Mouse (Mus musculus) A20 (cell line): ENCODE data around the gene Bri3bp.
"Not testable (repeated sequence)": the region's sequence is repeated elsewhere in the genome, so short reads cannot be mapped to it uniquely, and the experiment has no call there.

Experiments used
- DNase-seq: peaks from one replicate; pipeline ENCODE4 v3.0.0-alpha.2; 2011; ENCODE audit warnings: low read depth, low spot score

The Bri3bp gene

DNA sequence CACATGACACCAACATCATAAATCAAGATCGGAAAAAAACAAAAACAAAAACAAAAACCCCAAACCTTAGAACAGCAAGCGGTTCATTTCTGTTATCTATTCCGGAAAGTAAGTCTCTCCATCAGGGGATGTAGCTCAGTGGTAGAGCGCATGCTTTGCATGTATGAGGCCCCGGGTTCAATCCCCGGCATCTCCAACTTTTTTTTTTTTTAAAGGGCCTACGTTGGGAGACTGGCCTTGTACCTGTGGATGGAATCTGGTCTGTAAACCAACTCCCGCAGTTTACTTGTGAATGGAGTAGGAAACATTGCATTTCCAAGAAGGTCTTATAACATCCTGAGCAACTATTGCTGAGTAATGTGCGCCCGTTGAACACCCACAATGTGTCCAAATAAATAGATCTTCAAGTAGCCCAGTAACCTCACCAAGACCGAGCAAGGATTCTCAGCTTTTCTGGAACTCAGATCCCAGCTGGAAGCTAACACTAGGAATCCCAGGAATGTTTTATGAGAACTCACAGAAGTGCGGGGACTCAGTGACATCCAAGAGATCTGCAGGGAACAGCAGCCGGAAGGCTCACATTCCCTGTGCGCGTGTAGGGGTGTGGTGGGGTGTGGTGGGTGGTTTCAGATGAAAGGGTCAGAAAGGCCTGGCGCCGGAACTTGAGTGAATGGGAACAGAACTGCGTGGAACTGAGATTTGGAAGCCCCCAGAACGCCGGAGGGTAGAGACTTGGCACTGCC, 31.8 kb upstream of the Bri3bp start:
- DNase-seq: peak; percentile 78

DNA sequence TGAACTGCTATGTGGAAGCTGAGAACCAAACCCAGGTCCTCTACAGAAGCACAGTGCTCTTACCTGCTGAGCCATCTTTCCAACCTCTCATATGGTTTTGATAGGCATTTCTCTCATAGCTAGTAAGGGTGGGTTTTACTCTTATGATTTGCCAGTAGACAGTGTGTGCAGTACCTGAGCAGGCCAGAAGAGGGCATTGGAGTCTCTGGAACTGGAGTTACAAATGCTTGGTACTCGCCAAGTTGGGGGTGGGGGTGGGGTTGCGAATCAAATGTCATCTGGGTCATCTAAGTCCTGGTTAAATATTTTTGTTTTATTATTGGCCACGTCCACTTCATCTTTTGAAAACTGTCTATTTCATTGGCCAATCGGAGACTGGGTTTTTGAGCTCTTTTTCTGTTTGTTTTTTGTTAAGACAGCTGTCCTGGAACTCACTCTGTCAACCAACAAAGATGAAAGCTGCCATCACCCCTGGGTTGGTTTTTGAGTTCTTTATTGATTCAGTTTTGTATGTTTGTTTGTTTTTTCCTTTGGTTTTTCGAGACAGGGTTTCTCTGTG, 29.3 kb upstream of the Bri3bp start:
- DNase-seq: peak; percentile 83

DNA sequence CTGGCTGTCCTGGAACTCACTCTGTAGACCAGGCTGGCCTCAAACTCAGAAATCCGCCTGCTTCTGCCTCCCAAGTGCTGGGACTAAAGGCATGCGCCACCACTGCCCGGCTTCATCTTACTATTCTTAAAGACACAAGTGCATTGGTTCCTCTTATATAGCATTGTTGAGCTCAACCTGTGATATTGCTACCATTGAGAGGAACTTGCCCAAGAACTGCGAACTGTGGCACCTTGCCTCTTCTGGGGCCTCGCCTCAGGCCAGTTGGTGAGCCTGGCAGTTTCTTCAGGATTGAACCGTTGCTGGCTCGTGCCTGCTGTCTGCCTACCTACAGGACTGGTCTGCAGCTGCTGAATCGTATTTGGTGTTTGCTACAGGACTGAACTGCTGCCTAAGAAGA, 28.8 kb upstream of the Bri3bp start:
- DNase-seq: not testable (repeated sequence)

DNA sequence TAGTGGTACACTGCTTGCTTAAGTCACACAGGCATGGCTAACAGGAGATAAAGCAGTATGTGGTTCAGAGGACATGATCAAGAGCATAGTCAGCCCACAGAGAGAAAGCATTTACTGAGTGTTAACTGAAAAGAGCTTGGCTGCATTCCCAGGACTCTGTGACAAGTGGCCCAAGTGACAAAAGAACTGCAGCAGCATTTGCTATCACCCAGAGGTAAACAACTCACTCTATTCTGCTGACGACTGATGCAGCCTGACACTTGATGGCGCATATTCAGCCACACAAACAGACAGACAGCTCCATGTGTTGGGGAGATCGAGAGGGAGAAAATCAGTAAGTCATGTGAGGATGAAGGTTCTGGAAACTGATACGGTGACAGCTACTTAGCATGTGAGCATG, 27.6 kb upstream of the Bri3bp start:
- no peak for DNase-seq

DNA sequence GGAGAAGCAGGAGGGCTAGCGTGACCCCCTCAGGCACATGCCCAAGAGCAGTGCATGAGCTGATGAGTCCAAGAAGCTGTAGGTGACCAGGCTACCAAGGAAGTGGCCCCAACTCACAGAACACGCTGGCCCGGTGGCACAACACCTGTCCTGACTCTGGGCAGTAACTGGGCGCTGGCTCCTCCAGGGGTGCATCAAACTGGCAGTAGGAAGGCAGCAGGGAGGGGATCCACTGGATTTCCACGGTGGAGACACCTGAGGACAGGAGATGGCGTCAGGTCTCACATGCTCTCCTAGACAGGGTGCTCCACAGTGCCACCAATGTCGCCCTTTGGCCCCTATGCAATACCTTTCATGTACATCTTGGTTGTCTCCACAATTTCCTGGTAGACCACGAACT, 25.2 kb upstream of the Bri3bp start:
- no peak for DNase-seq

DNA sequence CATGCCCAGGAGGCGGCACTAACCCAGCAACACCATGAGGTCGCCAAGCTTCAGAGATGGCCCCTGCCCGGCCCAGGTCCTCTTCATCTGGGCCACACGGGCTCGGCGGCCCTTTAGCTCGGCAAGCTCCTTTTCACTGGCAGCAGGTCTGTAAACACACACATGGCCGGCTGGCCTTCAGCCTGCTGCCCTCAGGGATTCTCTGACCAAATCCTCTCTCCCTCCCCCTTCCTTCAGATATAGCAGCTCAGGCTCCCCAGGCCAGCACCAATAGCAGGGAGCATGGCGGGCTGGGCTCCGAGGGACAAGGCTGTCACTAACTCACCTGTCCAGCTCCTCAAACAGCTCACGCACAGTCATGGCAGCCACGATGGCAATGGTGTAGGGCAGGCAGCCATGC, 22.7 kb upstream of the Bri3bp start:
- DNase-seq: no peak

DNA sequence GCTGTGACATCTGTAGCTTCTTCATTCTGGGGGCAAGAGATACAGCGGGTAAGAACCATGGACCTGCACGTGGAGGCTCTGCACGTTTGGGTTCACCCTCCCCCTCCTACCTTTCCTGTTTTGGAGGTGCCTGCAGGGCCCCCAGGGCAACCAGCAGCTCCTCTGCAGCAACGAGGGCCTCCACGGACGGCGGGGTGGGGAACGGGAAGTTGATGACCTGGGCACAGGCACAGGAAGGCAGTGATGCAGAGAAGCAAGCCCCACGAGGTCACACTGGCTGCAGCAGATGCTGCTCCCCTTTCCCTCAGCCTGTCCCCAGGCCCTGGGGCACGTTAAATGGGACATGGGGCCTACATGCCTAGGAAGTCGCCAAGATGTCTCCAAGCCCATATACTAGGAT, 22.2 kb upstream of the Bri3bp start:
- no peak for DNase-seq

DNA sequence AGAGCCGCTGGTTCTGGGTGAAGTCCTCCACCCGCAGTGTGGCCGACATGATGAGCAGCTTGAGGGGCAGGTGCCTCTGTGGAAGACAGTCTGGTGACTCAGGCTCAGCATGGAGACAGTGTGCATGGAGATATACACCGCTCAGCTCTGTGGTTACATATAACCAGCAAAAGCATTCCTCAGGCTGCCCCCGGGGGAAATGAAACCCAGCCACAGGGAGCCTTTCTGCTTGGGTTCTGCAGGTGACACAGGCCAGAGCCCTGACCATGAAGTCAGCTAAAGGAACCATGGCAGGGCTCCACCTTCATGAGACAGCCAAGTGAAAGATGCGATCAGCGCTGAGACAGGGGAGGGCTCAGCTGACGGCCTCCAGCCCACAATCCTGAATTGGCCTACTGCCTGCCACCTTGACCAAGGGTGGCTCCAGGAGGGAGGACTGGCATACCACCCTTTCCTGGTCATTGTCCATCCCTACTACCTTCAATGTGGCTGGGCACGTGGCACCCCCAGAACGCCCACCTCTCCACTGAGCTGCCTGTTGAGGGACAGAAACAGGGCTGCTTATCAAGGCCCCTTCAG, 15.6 kb upstream of the Bri3bp start:
- DNase-seq: peak; percentile 57

DNA sequence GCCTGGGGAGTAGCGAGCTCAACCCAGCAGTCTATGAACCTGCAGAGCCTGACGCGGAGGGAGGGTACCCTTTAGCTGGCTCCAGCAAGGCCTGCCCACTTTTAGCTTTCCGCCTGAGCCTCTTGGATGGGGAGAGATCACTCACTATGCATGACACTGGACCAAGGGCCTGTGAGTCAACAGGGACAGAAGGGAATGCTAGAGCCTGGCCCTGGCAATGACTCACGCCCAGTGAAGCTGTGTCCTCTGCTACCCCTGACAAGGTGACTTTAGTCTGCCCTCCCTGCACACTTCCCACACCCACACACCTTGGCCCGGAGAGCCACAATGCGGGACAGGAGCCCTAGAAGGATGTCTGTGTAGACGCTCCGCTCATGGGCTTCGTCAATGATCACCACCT, 15.0 kb upstream of the Bri3bp start:
- DNase-seq: no peak

DNA sequence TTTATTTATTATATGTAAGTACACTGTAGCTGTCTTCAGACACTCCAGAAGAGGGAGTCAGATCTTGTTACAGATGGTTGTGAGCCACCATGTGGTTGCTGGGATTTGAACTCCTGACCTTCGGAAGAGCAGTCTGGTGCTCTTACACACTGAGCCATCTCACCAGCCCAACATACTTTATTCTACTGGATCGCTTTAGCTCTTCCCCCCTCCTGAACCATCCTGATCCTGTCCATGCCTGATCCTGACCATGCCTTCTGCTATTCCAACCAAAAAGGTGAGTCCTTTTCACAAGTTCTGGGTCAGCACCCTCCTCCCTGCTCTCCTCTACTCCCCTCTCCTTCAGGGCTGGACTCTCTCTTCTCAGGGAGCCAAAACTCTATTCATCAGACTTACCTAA, 9.0 kb upstream of the Bri3bp start:
- not testable (repeated sequence) for DNase-seq

DNA sequence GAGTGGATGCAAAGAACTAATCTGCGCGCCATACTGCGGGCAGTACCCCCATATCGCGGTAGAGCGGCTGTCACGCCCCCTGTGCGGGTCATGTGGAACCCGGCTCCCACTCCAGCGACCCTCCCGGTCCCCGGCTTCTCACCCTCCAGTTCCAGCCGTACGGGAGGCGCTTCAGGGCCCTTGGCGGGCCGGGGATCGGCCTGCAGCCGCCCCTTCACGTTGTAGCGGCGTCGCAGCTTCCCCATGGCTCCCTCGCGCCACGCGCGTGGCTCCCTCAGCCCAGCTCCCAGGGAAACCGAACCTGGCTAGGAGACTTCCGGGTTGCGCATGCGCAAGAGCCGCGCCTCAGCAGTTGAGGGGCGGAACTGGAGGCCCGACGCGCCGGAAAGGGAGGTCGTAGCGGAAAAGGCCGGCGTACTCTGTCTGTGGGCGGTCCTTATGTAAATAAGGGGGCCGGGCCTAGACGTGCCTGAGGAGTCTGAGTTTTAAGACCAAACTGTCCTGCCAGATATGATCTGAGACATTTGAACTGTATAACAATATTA, 7.5 kb upstream of the Bri3bp start, which contains the start of gene Dhx37:
TSS of gene Dhx37 (minus strand) at position 329 of the 545 bp plus-strand sequence.
- DNase-seq: peak; percentile 98

DNA sequence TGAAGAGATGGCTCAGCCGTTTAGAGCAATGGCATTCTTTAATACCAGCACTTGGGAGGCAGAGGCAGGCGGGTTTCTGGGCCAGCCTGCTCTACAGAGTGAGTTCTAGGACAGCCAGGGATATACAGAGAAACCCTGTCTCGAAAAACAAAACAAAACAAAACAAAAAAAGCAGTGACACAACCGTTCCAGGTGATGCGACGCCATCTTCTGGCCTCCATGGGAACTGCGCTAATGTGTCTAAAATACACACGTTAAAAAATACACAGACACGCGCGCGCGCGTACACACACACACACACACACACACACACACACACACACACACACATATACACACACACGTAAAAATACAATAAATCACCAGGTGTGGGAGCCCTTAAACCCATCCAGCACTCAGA, 7.0 kb upstream of the Bri3bp start:
- not testable (repeated sequence) for DNase-seq

DNA sequence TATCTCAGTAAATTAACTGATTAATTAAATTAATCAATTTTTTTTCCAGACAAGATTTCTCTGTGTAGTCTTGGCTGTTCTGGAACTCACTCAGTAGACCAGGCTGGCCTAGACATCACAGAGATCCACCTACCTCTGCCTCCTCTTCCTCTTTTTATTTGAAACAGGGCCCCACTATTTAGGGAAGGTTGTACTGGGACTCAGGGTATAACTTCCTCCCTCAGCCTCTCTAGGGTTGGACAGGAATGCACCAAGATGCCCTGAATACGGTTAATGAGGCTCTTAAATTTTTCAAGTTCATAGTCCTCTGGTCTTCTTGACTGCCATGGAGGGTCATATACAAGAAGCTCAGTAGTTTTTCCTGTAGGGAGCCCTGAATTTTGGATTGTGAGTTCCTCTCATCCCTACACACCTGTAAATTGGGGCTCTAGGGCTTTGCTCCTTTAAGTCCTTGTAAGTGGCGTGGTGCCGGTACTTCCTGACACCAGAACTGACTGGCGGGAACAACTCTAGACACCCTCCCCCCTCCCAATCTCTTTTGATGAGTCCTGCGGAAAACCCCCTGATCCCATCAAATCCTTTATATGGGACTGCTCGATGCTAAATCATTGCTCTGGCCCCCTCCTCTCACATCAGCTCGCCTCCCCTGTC, 660 bp upstream of the Bri3bp start:
- no peak for DNase-seq

DNA sequence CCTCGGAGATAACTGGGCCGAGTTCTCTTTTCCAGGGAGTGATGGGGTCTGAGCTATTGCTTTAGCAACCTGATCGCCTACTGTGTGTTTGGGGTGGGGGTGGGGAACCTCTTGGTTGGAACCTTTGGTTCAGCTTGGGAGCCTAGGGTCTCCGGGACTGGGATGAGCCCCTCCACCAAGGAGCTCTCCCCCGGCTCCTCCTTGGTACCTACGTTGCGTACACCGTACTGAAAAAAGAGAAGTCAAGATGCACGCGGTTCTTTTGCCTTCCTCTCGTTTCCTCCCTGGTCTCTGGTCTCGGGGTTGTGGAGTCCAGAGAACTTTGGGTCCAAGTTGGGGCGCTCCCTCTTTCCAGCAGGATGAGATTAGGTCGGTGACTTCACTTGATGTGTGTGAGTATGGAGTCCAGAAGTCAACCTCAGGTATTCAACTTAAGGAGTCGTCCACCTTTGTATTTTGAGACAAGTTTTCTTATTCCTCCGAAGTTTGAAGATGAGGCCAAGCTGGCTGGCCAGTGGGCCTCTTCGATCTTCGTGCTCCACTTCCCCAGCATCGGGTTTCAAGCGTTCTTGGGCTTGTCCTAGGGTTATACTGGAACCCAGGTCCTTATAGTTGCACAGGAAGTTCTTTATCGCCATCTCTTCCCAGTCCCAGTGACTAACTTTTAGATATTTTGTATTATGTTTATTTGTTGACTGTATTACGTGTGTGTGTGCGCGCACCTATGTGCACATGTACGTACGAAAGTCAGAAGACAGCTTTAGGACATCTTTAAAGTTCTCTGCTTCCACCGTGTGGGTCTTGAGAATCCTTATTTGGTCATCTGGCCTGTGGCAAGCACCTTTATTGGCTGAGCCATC, 998 bp downstream of the Bri3bp start:
- DNase-seq: peak; percentile 79

DNA sequence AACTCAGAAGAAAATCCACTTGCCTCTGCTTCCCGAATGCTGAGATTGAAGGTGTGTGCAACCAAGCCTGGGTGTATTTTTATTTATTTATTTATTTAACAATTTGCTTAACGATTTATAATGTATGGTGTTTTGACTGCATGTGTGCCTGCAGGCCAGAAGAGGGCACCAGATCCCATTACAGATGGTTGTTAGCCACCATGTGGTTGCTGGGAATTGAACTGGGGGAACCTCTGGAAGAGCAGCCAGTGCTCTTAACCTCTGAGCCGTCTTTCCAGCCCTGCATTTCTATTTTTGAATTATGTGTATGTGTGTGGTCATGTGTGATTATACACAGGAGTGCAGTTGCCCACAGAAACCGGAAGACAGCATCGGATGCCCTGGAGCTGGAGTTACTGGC, 2.0 kb downstream of the Bri3bp start:
- peak; percentile 45 for DNase-seq

DNA sequence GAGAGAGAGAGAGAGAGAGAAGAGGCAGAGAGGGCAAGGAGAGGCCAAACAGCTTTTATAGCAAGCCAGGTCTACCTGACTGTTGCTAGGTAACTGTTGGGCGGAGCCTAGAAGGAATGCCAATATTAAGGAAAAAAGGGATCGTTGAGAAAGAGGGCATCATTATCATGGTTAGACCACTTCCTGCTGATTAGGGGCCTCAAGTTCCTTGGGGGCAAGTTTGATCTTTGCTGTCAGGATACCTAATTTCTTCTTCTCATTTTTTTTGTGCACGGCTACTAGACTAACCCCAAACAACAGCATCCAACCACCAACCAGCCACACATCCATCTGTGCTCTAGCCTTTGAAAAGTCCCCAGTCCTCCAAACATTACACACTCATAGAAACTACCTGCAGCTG, 2.5 kb downstream of the Bri3bp start:
- DNase-seq: no peak

DNA sequence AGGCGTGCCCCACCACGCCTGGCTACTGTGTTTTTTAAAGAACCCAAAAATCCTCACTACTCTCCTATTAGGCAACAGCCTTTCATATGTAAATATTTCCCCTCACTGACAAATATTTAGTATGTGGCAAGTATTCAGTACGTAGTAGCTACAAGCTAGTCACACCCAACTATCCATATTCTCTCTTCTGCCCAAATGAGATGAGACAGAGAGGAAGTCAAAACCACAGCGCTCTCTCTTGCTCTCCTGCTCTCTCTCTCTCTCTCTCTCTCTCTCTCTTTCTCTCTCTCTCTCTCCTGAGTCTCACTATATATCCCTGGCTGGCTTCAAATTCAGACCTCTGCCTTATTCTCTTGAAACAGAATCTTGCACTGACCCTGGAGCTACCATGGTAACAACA, 3.2 kb downstream of the Bri3bp start:
- DNase-seq: no peak

DNA sequence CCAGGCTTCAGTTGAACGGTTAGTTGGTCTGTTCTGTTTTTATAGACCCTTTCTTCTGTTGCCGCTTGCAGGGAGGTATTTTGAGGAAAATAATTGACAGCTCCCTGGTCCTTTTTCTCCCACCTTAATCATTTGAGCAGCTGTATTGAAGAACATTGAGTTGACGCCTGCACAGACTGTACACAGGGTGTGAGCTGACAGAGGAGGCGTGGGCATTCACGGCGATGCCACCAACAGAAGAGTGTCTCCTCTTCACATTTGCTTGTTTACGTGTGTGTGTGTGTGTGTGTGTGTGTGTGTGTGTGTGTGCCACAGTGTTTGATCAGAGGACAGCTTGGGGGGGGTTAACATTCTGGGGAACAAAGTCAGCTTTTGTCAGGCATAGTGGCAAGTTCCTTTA, 5.0 kb downstream of the Bri3bp start:
- DNase-seq: no peak

DNA sequence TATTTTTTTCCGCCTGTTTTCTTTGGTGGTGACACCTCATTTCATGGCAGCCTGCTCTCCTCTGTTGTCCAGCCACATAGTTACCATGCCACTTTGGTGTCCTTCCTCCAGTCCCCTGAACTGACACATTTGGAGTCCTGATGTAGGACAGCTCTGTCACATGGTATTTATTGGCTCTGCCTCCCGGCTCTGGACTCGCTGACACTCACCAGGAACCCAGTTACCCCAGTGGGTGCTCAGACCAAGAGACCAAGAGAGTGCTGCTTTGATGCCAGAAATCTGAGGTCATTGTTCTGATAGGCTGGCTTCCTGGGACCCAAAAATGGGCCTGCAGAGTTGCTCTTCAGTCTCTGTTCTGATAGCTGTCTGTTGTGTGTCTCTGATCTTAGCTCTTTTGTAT, 6.7 kb downstream of the Bri3bp start:
- no peak for DNase-seq

DNA sequence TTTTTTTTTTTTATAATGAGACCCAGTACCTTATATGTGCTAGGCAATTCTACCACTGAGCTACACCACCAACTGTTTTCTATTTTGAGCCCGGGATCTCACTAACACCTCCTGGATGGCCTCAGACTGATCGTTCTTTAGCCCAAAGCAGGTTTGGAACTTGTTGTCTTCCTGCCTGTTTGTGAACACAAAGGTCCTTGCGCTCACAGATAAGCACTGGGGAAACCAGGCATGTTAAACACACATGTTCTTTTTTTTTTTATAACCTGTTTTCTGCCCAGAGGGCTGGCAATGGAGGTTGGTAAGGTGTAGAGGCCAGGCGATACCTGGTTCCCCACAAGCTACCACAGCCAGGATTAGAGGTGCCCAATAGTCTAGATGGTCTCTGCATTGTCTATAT, 7.3 kb downstream of the Bri3bp start:
- no peak for DNase-seq

DNA sequence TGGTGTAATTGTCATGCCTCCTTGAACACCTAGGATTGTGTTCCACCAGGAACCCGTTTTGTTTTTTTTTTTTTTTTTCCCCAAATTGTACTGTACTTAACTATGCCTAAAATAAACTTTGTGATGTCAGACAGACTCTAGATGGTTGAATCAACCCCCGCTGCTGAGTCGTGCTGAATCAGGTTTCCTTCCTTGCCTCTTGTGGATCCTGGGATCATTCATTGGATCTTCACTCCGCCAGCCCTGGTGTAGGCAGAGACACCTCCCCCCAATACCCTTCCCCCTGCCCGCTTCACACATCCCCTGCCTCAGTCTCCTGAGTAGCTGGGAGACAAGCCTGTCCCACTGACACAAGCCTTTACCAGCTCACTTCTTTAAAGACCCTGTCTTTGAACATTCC, 7.9 kb downstream of the Bri3bp start:
- no peak for DNase-seq

DNA sequence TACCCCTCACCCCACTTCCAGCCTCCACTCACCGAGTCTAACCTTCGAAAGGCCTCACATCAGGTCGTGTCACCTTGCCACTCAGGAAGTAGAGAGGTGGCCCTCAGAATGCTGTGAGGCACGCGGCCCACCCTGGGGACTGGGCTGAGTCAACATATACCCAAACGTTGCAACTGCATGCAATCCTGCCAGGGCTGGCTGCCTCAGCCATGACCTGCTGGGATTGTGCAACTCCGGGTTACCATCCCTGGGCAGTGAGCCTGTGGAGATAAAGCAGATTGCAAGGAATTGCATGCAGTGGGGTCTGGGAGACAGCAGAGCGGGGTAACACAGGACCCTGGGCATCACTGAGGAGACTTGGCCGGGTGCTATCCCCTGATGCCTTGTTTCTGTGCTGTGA, 11.2 kb downstream of the Bri3bp start:
- DNase-seq: no peak
